Mouse (Mus musculus) embryo, embryonic 11.5 days (tissue): ENCODE measurements around the gene Fus.
A peak's percentile ranks its signal among the peaks of the same experiment; 100 is the strongest.
"Not testable (repeated sequence)": the region's sequence is repeated elsewhere in the genome, so short reads cannot be mapped to it uniquely, and the experiment has no call there.

Experiments used
- DNase-seq: peaks from one replicate; pipeline ENCODE4 v3.0.0-alpha.2; 2012; ENCODE audit warnings: low read depth, low spot score

The Fus gene

DNA sequence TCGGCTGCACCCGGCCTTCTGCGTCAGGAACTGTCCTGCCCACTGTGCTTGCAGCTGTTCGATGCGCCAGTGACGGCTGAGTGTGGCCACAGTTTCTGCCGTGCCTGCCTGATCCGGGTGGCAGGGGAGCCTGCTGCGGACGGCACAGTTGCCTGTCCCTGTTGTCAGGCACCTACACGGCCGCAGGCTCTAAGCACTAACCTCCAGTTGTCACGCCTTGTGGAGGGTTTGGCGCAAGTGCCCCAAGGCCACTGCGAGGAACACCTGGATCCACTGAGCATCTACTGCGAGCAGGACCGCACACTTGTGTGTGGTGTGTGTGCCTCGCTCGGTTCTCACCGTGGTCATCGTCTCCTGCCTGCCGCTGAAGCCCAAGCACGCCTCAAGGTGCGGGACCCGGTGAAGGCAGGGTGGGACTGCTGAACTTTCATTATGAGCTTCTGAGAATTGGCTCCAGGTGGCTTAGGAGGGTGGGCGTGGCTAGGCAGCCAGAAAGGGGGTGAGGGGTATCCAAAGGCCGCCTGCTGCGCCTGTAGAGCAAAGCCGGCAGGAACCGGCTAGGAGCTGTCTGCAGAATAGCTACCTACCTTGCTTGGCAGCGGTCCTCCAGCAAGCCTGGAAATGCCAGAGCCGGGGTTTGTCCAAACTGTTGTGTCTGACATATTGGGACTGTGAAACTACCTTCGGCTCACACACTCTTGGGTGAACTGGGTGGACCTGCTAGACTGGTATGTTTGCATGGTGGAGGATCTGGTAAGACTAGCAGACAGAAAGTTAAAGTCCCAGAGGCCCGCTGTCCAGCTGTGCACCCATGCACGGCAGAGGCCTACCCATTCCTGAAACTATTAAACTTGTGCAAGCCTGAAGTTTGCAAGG is 37.5 kb downstream of the Fus start:
- DNase-seq: no peak

DNA sequence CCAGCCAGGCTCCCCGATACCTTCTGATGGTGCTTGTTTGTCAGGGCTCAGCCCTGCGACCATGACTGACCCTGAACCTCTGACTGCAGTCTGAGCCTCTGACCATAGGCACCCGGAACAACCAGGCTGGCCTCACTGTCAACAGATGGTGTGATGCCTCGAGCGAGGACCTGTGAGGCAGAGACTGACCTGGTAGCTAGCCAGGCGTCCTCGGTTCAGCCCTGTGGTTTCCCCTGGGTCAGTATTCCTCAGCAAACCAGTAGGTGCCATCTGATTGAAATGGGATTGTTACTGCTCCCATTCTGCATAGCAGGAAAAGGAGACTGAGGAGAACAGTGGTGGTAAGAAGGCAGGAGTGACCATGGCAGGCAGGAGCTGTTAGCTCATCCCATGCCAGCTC is 38.9 kb downstream of the Fus start:
- DNase-seq: no peak

DNA sequence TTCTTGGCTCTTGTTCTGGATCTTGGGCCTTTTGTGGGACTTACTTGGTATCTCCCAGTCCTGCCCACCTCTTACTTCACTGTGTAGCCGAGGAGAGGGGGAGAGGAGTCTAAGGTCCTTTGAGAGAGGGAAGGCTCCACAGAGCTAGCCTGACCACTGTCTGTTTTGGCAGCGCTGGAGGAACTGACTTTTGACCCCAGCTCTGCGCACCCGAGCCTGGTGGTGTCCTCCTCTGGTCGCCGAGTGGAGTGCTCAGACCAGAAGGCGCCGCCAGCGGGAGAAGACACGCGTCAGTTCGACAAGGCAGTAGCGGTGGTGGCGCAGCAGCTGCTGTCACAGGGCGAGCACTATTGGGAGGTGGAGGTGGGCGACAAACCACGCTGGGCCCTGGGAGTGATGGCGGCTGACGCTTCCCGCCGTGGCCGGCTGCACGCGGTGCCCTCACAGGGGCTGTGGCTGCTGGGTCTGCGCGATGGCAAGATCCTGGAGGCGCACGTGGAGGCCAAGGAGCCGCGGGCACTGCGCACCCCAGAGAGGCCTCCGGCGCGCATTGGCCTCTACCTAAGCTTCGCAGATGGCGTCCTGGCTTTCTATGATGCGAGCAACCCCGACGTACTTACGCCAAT is 42.6 kb downstream of the Fus start:
- no peak for DNase-seq

DNA sequence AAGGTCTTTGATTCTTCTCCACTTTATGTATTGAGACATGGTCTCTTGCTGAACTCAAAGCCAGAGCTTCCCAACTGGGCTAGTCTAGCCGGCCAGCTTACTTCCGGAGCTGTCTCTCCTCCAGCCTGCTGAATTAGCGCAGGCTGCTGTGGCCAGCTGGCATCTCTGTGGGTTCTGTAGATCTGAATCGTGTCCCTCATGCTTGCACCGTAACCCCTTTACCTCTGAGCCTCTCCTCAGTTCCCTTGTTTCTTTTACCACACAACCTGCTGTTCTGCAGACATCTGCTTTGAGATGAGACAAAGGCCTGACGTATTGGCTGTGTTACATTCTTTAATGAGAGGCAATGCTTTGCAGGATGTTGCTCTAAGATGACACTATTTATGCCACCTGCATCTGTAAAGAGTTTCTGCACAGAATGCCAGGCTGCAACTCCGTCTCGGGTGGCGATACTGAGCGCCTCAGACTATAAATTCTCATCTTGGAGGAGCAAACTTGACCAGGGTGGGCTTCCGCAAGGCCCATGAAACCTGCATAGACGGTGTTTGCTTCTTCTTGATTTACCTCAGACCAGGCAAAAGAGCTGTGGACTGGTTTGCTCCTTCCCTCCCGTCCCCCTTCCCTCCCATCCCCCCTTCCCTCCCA is 45.0 kb downstream of the Fus start:
- DNase-seq: no peak

DNA sequence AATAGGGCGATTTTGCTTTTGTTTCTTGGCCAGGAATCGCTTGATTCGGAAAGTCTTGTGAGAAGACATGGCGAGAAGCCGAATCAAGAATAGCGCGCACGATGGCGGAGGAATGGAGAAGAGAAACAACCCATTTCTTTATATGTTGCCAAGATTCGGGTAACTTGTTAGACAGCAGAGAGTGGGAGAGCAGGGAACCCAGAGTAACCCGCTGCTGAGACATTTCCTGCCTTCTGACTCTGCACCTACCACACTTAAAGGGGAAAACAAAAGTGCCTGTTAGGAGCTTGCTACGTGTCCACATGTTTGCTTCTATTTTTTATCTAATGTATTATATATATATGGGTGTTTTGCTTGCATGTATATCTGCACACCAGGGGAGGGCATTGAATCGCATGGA is 45.9 kb downstream of the Fus start:
- no peak for DNase-seq

DNA sequence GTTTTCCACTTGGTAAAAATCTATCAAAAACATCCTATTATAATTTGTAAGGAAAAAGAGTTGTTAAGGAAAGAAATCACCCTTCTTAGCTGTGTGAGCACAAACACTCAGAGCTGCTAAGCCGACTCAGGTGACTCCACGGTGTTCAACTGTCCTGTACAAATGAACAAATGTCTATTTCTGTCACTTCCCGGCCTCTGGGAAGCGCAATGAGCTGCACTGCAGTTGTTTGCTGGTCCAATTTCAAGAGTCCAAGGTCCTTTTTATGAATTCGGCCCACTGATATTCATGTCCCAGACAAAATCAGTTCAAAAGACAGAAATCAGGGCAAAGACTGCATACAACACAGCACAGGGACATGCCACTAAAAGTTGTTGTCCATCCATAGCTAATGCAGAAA is 48.9 kb downstream of the Fus start:
- not testable (repeated sequence) for DNase-seq

DNA sequence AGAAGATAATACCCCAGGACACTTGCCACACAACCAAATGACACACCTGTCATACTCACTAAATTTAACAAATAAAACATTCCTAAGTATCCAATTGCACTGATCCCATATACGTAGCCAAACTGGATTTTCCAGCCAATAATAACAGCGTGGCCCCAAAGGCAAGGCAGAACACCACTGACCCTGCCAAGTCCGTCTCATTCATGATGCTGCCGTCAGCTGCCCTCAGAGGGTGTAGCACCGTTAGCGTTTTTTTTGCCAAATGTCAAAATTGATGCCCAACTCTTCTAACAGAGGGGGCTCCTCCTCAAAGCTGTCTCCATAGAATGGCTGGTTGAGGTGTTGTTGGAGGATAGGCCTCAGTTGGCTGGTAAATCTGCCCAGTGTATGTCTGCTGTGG is 49.4 kb downstream of the Fus start:
- no peak for DNase-seq

DNA sequence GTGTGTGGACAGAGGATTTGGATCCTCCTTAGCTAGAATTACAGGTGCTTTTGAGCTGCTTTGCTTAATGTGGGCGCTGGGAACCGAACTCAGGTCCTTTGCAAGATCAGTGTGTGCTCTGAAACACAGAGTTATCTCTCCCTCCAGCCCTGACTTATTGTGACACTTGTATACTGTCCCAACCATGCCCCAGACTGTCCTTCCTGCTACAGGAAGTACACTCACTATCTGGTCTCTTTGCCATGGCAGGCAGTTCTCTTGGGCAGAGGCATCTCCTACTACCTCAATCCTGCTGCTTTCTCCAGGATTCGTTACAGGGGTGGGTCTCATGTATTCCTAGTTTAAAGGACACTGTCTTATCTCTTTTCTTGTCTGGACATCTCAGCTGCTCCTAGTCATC is 51.0 kb downstream of the Fus start:
- DNase-seq: no peak

DNA sequence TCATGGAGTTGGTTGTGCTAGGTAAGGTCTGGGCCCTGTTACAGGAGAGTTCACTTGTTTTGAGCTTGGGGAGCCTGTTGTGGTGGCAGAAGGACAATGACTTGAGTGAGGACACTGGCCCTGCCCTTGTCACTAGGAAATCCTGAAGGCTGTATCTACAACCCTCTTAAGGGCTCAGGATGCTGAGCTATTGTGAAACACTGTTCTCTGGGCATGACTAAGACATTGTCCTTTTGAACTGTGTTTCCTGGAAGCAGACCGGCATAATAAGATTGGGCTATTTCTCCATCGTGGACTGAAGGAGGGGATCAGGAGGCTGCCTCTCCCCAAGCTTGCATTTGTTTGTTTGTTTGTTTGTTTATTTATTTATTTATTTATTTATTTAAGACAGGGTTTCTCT is 51.9 kb downstream of the Fus start:
- no peak for DNase-seq

DNA sequence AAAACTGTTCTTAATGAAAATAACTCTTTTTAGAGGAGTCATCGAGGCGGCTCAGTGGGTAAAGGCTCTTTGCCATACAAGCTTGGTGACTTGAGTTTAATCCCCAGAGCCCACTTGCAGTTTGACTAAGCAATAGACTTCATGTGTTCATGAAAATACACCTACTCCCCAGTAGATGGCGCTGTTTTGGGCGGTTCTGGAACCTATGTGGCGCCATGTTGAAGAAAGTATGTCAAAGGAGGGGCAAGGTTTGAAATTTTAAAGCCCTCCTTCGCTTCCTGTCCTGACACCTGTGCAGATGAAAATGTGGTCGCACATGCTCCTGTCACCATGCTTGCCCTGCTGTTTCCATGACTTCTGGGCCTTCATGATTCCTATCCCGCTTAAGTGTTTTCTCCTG is 55.7 kb downstream of the Fus start:
- no peak for DNase-seq

DNA sequence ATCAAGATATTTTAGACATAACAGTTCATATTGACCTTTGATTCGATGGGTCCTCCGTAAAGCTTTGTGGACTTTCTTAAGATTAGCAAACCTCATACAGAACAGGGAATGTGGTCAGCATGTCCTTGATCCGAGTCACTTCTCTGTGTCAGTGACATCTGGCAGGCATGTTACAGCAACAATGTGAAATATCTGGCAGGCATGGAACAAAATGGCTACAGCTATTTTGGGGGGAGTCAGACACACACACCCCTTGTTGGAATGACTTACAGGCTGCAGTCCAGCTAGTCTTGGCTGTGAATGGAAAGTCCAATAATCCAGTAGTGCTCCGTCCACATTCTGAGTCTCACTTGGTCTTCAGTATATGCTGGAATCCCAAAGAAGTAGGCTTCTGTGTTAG is 56.3 kb downstream of the Fus start:
- DNase-seq: no peak

DNA sequence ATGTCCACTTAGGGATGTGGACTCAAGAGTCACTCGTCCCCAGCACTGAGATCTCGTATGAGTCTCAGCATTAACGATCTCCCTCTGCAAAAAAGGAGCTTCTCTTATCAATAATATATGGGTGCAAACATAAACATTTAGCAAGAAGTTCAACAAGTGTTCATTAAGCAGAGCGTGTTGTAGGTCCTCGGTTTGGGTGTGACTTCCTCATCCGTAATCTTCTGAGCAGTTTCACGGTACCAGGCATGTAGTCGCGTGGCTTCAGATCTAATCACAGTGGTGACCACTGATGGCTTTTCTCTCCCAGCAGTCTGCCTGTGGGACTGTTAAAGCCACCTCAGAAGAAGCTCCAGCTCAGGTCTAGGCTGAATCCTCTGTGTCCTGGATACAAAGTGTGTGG is 57.1 kb downstream of the Fus start:
- DNase-seq: no peak

DNA sequence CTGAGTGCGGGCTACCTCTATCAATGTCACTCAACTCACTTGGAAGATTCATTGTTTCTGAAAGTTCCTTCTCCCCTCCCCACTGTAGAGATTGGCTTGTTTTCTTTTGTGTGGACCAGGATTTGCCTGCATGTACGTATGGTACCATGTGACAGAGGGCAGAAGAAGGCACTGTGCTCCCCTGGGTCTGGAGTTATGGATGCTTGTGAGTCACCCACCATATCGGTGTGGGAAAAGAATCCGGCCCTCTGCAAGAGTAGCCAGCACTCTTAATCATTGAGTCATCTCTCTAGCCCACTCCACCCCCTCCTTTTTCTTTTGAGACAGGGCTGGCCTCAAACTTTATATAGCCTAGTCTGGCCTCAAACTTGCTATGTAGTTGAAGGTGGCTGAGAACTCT is 57.7 kb downstream of the Fus start:
- DNase-seq: no peak

DNA sequence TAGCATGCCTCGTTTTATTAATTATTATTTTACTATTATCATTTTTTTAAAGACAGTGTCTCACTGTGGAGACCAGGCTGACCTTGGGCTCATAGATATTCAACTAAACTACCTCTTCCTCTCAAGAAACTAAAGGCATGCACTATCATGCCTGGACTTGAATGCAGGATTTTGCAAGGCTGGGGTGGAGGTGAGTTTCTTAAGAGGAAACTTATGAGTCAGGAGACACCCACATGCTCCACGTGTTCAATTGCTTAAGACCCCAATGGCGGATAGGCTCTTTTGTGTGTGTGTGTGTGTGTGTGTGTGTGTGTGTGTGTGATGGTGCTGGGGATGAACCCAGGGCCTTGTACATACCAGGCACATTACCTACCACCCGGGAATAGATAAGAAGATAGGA is 58.1 kb downstream of the Fus start:
- no peak for DNase-seq

DNA sequence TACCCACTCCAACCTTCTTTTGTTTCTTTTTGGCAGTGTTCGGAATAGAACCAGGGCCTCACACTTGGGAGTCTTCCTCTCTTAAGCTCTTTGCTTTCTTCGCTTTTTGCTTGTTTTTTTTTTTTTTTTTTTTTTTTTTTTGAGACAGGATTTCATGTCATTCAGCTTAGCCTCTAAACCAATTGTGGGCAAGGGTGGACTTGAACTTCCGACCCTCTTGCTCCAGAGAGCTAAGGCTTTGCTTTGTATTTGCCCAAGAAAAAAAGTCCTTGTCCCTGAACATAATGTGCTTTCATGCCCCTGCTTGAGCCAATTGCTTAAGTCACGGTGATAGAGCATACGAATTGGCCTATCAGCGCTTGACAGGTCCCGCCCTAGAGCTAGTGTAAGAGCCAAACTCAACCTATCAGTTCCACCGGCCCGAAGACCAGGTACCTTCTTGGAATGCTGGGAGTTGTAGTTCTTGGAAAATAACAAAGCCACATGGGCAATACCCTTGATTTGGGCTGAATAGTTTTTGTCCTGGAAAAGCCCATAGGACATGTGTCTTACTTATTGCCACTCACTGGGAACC is 64.2 kb downstream of the Fus start:
- DNase-seq: peak; percentile 22

DNA sequence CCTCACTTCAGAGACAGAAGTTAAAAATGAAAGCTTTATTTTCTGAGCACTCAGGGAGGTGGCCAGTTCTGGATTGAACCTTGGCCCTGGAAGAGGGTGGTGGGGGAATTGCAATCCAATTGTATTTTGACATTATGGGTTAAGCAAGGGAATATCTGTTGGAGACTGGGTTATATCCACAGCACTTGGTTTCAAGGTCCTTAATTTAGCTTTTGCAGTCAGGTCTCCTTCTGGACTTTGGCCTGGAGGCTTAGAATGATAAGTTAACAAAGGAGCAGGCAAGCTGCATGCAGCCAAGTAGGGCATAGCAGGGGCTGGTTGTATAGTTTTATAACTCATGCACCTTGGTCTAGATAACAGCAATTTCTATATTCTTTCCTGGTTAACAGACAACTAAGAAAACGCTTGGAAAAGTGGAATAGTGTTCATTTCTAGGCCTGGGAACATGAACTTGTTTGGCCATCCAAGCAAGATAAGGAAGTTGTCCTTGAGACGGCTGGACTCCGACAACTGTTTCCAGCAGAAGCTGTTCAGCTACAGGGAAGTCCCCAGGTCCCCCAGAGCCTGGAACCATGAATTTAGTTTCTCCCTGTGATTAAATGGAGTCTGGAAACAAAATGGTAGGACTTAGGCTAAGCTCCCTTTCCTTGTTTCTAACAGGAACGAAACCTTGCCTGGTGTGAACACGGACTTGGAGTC is 65.2 kb downstream of the Fus start:
- DNase-seq: no peak

DNA sequence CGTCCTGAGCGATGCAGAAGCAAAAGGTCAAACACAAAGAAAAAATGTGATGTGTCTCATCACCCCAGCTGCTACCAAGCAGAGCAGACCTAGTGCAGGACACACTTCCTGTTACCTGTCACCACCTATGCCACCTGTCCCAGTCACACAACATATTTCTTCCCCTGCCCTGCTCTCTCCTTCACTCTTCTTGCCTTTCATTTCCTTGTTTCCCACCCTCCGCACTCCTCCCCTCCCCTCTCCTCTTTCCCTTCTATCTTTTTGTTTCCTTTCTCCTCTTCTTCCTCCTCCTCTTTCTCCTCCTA is 65.7 kb downstream of the Fus start:
- DNase-seq: no peak

DNA sequence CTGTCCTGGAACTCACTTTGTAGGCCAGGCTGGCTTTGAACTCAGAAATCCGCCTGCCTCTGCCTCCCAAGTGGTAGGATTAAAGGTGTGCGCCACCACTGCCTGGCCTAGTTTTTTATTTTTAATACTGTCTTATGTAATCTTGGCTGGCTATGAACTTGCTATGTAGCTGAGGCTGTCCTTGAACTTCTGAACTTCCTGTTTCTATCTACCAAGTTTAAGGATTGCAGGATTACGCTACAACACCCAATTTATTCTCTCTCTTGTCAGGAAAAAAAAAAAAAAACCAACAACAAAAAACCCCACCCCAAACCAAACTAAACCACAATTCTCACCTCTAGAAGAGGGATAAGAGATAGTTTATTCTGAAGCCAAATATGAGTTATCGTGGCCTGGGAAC is 66.4 kb downstream of the Fus start:
- no peak for DNase-seq
